In the genomic region with DNA sequence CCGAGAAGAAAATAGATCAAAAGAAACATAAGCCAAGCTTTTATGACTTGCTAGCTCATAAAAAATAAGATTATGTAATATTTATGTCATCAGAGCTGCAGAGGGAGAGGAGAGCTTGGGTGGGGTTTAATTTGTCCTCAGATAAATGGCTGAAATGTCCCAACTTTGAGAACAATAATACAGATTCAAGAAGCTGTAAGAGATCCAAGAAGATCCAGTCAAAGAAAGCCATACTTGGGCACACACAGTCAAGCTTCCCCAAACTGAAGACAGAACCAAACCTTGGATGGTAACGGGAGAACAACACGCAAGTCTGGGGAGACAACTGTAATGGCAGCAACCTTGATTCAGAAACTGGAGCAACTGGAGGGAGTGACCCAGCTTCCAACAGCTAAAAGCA, we compare ENCODE assay signal across 28 mouse cellular contexts.
"Had no signal": no experiment of that assay in that cellular context is flagged by ENCODE, and none has a peak within 500 bp of the region (broad histone marks: within the 10 kb centered on the region; RNA-seq: fewer than 3 reads in every experiment).

No protein-coding gene starts in this region.

- H3K27me3 ChIP-seq: embryonic facial prominence, embryonic 12.5 days; embryonic facial prominence, embryonic 13.5 days; embryonic facial prominence, embryonic 15.5 days; forebrain, embryonic 12.5 days; forebrain, embryonic 13.5 days; forebrain, embryonic 15.5 days had no signal

- DNase-seq: cerebellum, adult 2 months; cerebellum, adult 8-10 months; cerebellum, adult 9-10 months; cerebellum, adult 9-11 months; cerebellum, postnatal 10 days; cerebellum, postnatal 14 days; cerebellum, postnatal 25 days; cerebellum, postnatal 36 days; embryo, embryonic 11 days; forebrain, postnatal 0 days; gastrocnemius, adult 2 months; gastrocnemius, postnatal 10 days; gastrocnemius, postnatal 14 days; gastrocnemius, postnatal 25 days; gastrocnemius, postnatal 36 days; heart, adult 18-20 months; heart, adult 2 months had no signal

- H3K4me3 ChIP-seq: embryonic facial prominence, embryonic 10.5 days; embryonic facial prominence, embryonic 12.5 days; embryonic facial prominence, embryonic 13.5 days; embryonic facial prominence, embryonic 15.5 days; erythroblast, embryonic 14.5 days; forebrain, embryonic 10.5 days; forebrain, embryonic 12.5 days; forebrain, embryonic 13.5 days; forebrain, embryonic 15.5 days; gastrocnemius, adult 2 months; heart, adult 2 months had no signal

- H3K4me2 ChIP-seq: embryonic facial prominence, embryonic 12.5 days; embryonic facial prominence, embryonic 13.5 days; embryonic facial prominence, embryonic 15.5 days; forebrain, embryonic 12.5 days; forebrain, embryonic 13.5 days; forebrain, embryonic 15.5 days had no signal

- ATAC-seq: forebrain, embryonic 13.5 days; forebrain, embryonic 14.5 days; forebrain, embryonic 15.5 days; forebrain, embryonic 16.5 days; forebrain, postnatal 0 days had no signal

- H3K36me3 ChIP-seq: embryonic facial prominence, embryonic 10.5 days; embryonic facial prominence, embryonic 12.5 days; embryonic facial prominence, embryonic 13.5 days; embryonic facial prominence, embryonic 15.5 days; forebrain, embryonic 10.5 days; forebrain, embryonic 12.5 days; forebrain, embryonic 15.5 days had no signal

- H3K9me3 ChIP-seq: embryonic facial prominence, embryonic 10.5 days; embryonic facial prominence, embryonic 12.5 days; embryonic facial prominence, embryonic 13.5 days; embryonic facial prominence, embryonic 15.5 days; forebrain, embryonic 10.5 days; forebrain, embryonic 12.5 days; forebrain, embryonic 13.5 days; forebrain, embryonic 15.5 days had no signal

- H3K27ac ChIP-seq: embryonic facial prominence, embryonic 12.5 days; embryonic facial prominence, embryonic 15.5 days; forebrain, embryonic 10.5 days; forebrain, embryonic 12.5 days; forebrain, embryonic 13.5 days; forebrain, embryonic 15.5 days; gastrocnemius, adult 2 months; heart, adult 2 months had no signal

- H3K9ac ChIP-seq: embryonic facial prominence, embryonic 12.5 days; embryonic facial prominence, embryonic 13.5 days; embryonic facial prominence, embryonic 15.5 days; forebrain, embryonic 12.5 days; forebrain, embryonic 13.5 days; forebrain, embryonic 15.5 days; forebrain, postnatal 0 days had no signal
